Mouse (Mus musculus): ENCODE measurements at regions not wholly inside any gene's neighbourhood (a gene's known extent, or its start where the extent isn't known, plus 50 kb on each side); places are given as distances from the start of the nearest gene placed in this dataset.
"Not testable (repeated sequence)": the region's sequence is repeated elsewhere in the genome, so short reads cannot be mapped to it uniquely, and the experiment has no call there.

DNA sequence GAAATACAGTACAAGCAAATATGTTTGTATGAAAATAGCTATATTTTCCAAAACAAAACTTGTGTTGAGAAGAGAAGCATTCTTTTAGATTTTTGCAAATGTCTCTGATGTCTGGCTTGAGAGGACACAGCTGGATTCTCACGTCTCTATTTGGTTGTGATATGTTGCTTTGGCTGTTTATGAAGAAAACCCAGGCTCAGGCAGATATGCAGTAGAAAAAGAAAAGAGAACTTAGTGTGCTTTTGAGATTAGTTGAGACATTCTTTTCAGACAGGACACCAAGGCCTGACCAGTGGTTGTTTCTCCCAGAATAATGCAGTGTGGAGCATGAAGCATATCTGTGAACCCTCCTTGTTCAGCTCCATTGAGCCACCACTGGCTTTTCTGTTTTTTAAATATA, 178.8 kb upstream of the Mamld1 start:
- no peak for DNase-seq (ENCODE audit: low spot score)

GRCm38 (mm10) chrX:70881326-70881725, 168.7 kb upstream of the Mamld1 start:
- peak; percentile 50 for DNase-seq (ENCODE audit: low spot score)

- DNase-seq (ENCODE audit: low spot score): no peak
Measured at GRCm38 (mm10) chrX:70883461-70883860, 166.6 kb upstream of the Mamld1 start.

DNA sequence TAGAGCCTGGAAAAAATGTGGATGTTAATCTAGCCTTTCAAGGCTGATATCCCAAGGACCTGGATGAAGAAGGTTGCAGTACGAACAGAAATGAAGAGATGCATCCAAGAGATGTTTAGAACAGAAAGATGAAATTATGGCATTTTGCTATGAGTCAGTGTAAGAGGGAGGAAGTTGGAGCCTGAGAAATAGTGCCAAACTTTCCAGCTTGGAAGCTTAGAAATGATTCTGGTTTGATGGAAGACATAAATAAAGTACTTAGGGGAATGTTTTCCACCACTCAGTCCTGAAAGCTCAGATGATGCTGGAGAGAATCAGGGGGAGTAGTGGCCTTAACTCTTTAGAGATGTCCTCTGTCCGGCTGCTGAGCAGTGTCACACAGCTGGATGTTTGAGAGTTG, 155.5 kb upstream of the Mamld1 start:
- DNase-seq (ENCODE audit: low spot score): no peak

- no peak for DNase-seq (ENCODE audit: low spot score)
Measured at GRCm38 (mm10) chrX:70895554-70895953, 154.5 kb upstream of the Mamld1 start.

DNA sequence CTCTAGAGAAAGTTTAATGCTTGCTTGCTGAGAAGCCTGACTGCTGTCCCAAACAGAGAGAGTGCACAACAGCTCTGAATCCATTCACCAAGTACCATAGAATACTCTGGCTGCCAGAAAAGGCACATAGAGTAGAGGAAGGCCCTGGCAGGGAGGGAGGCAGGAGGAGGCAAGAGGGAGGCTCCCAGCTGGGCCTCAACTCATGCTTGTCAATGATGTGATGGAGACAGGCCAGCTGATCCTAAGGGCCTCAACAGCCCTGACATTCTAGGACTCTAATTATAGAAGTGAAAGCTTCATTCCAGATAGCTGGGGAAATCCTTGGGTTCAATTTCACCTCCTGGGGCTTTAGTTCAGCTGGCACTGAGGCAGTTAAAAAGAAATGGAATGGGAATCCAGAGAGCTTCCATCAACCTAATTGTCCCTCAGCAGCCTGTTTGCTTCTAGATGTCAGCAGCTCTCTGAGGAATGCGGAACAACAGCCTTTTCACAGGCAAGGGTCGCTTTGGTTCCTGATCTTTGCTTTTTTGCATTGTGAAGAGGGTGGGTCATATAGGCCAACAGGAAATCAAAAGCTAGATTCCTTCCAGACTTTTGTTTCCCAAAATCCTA, 152.8 kb upstream of the Mamld1 start:
- DNase-seq (ENCODE audit: low spot score): no peak

- not testable (repeated sequence) for DNase-seq (ENCODE audit: low spot score)
Measured at GRCm38 (mm10) chrX:70898836-70899235, 151.2 kb upstream of the Mamld1 start.

- peak; percentile 34 for DNase-seq (ENCODE audit: low spot score)
Measured at GRCm38 (mm10) chrX:70899720-70900479, 150.2 kb upstream of the Mamld1 start.

DNA sequence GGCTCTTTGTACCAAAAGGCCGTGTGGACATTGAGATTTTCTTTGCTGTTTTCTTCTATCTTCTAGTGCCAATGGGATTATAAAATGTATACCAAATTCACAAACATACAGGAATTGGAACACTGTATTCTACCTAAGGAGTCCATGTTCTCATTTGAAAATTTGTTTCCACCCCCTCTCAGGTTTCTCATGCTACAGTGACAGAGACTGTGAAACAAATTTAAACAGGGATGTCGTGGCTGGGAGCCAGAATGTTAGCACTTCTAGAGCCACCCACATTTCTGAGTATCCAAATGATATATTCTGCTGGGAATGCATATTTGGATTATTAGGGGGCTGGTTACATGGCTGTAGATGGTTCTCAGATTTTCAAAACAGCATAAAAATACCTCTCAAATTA, 124.4 kb upstream of the Mamld1 start:
- no peak for DNase-seq (ENCODE audit: low spot score)

- no peak for DNase-seq (ENCODE audit: low spot score)
Measured at GRCm38 (mm10) chrX:70931944-70932343, 118.1 kb upstream of the Mamld1 start.

DNA sequence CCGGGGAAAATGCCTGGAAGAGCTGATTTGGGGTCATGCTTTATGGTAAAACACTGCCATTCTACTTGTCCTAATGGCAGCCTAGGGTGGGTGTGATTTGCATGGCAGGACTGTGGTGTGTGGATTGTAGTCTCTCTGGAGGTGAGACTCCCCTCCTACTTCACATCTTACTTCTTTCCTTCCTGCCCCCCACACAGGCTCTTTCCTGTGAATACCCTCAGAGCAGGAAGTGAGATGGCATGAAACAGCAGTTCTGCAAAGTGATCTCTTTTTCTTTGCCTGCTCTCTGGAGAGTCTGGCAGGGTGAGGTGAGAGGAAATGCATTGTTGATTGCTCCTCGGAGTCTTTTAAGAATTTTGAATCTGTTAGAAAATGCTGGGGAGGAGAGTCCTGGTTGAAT, 104.7 kb upstream of the Mamld1 start:
- DNase-seq (ENCODE audit: low spot score): no peak

GRCm38 (mm10) chrX:70946052-70946451, 104.0 kb upstream of the Mamld1 start:
- no peak for DNase-seq (ENCODE audit: low spot score)

DNA sequence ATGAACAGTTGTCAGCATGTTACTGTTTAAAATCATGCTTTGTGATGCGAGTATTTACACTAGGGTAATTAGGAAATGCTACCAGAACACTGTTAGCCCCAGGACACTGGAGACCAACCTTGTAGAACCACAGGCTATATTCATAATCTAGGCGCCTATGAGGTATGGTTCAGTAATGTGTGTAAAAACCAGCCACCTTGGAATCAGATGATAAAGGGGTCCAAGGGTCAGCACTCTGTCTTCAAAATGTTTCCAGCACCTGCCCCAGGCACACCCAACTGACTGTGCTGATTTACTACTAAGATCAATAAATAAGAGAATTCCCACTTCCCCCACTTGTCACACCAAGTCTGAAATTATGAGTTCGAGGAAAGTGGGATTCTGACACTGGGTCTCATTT, 100.8 kb upstream of the Mamld1 start:
- DNase-seq (ENCODE audit: low spot score): no peak

- no peak for DNase-seq (ENCODE audit: low spot score)
Measured at GRCm38 (mm10) chrX:70953022-70953421, 97.0 kb upstream of the Mamld1 start.
